Comparison of ENCODE assay signal across 29 mouse cellular contexts in the genomic region with DNA sequence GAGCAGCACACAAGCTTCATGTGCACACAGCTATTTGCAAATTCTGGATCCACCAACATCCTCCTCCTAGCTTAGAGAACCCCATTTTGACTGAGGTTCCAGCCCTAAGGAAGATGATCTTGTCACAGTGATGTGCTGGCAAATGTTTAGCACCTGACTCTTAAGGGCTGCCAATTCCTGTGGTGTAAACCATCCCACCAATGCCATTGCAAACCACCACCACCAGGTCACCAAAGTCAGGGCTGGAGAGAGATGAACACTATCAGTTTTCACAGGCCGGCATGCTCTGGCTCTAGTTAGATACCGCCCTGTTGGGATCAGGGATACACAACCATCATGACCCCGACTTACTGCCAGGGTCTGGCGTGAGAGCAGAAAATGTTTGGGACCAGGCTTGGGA.
DNase-seq lines count a peak whose midpoint lies in the region; ATAC-seq and TF ChIP-seq lines count a peak whose summit lies in the region.
"Had no signal": no experiment of that assay in that cellular context is flagged by ENCODE, and none has a peak within 500 bp of the region (broad histone marks: within the 10 kb centered on the region; RNA-seq: fewer than 3 reads in every experiment).

No protein-coding gene starts in this region.

- no peaks in the 10 kb centered on the region for H3K4me1 ChIP-seq in midbrain, embryonic 11.5 days (ENCODE audit: control insufficient read depth, insufficient read depth, low read length)
- H3K4me1 ChIP-seq in midbrain, embryonic 10.5 days: peaks cover 9% of the 10 kb centered on the region
- peaks cover 40% of the 10 kb centered on the region for H3K4me1 ChIP-seq in embryonic facial prominence, embryonic 10.5 days
- H3K4me1 ChIP-seq in limb, embryonic 10.5 days: peaks cover 48% of the 10 kb centered on the region

- TF ChIP-seq CTCF in gastrocnemius, adult 2 months (IDR thresholded peaks at IDR 0.05): no peak

- peak overlapping the region; percentile 75 for H3K27ac ChIP-seq in gastrocnemius, adult 2 months
- no peak overlapping the region for H3K27ac ChIP-seq in midbrain, embryonic 11.5 days (ENCODE audit: low read depth, low read length)
- H3K27ac ChIP-seq in midbrain, embryonic 10.5 days (replicated peaks): no peak overlapping the region
- H3K27ac ChIP-seq in embryonic facial prominence, embryonic 10.5 days (replicated peaks): peak overlapping the region; percentile 57; the same call in 1 of the 2 replicates
- H3K27ac ChIP-seq in limb, embryonic 10.5 days: 0 out of 2 replicates have a peak overlapping the region, but pooled peaks have one; percentile 42
- H3K27ac ChIP-seq: forebrain, embryonic 10.5 days; forebrain, embryonic 12.5 days had no signal

- H3K36me3 ChIP-seq in midbrain, embryonic 11.5 days (ENCODE audit: control insufficient read depth, insufficient read depth, low read length): no peaks in the 10 kb centered on the region
- no peaks in the 10 kb centered on the region for H3K36me3 ChIP-seq in midbrain, embryonic 10.5 days
- no peaks in the 10 kb centered on the region for H3K36me3 ChIP-seq in embryonic facial prominence, embryonic 10.5 days (replicated peaks)
- no peaks in the 10 kb centered on the region for H3K36me3 ChIP-seq in limb, embryonic 10.5 days
- H3K36me3 ChIP-seq: embryonic facial prominence, embryonic 13.5 days; embryonic facial prominence, embryonic 15.5 days; forebrain, embryonic 10.5 days; forebrain, embryonic 12.5 days; G1E had no signal

- no peak overlapping the region for H3K4me2 ChIP-seq in midbrain, embryonic 11.5 days
- H3K4me2 ChIP-seq: forebrain, embryonic 12.5 days had no signal

- H3K27me3 ChIP-seq in midbrain, embryonic 11.5 days (ENCODE audit: control insufficient read depth, insufficient read depth, low read length): no peaks in the 10 kb centered on the region
- H3K27me3 ChIP-seq in midbrain, embryonic 10.5 days (ENCODE audit: low read depth, poor library complexity, severe bottlenecking): no peaks in the 10 kb centered on the region
- H3K27me3 ChIP-seq in embryonic facial prominence, embryonic 10.5 days (replicated peaks; ENCODE audit: low read depth, poor library complexity, severe bottlenecking): 0 out of 2 replicates have a peak, but pooled peaks cover 2% of the 10 kb centered on the region
- H3K27me3 ChIP-seq in limb, embryonic 10.5 days (ENCODE audit: low read depth, poor library complexity, severe bottlenecking): peaks cover 10% of the 10 kb centered on the region
- H3K27me3 ChIP-seq: CH12.LX; embryonic facial prominence, embryonic 15.5 days had no signal

- no peak overlapping the region for H3K4me3 ChIP-seq in gastrocnemius, adult 2 months
- H3K4me3 ChIP-seq in midbrain, embryonic 11.5 days (ENCODE audit: low read depth, low read length): no peak overlapping the region
- no peak overlapping the region for H3K4me3 ChIP-seq in midbrain, embryonic 10.5 days
- H3K4me3 ChIP-seq in embryonic facial prominence, embryonic 10.5 days: no peak overlapping the region
- H3K4me3 ChIP-seq in limb, embryonic 10.5 days: no peak overlapping the region
- H3K4me3 ChIP-seq: embryonic facial prominence, embryonic 13.5 days; embryonic facial prominence, embryonic 15.5 days; erythroblast, embryonic 14.5 days; forebrain, embryonic 10.5 days; forebrain, embryonic 12.5 days had no signal

- WGBS in midbrain, embryonic 11.5 days: 77% methylated on average over 4 of the region's 4 CpGs
- WGBS in midbrain, embryonic 10.5 days: 83% methylated on average over 4 of the region's 4 CpGs
- 57% methylated on average over 4 of the region's 4 CpGs for WGBS in embryonic facial prominence, embryonic 10.5 days
- 79% methylated on average over 4 of the region's 4 CpGs for WGBS in limb, embryonic 10.5 days

- H3K9ac ChIP-seq in midbrain, embryonic 11.5 days (ENCODE audit: low read length): no peak overlapping the region
- H3K9ac ChIP-seq: embryonic facial prominence, embryonic 13.5 days; embryonic facial prominence, embryonic 15.5 days; forebrain, embryonic 12.5 days had no signal

- ATAC-seq in midbrain, embryonic 11.5 days (ENCODE audit: low FRiP score): no peak
- ATAC-seq: CD4-positive, CD25-positive, alpha-beta regulatory T cell, adult 4 months; forebrain, embryonic 14.5 days; forebrain, embryonic 16.5 days had no signal

- DNase-seq in gastrocnemius, adult 2 months: peak; percentile 47
- DNase-seq in gastrocnemius, postnatal 10 days: no peak
- peak; percentile 53 for DNase-seq in midbrain, embryonic 11.5 days (ENCODE audit: low spot score, missing footprints)
- DNase-seq in midbrain, embryonic 10.5 days (ENCODE audit: low spot score): no peak
- no peak for DNase-seq in embryonic facial prominence, embryonic 10.5 days (ENCODE audit: low spot score)
- no peak for DNase-seq in limb, embryonic 10.5 days (ENCODE audit: low spot score)
- no peak for DNase-seq in kidney, postnatal 14 days
- no peak for DNase-seq in kidney, postnatal 4 days
- DNase-seq: adrenal gland, adult 2 months; adrenal gland, postnatal 10 days; adrenal gland, postnatal 25 days; B cell, adult 2 months; cerebellum, adult 11 months; cerebellum, adult 18-20 months; cerebellum, adult 8-10 months; cerebellum, adult 9-11 months; cerebellum, postnatal 14 days; cerebellum, postnatal 36 days; embryo, embryonic 11 days had no signal

- H3K9me3 ChIP-seq in midbrain, embryonic 11.5 days (ENCODE audit: control insufficient read depth, low read length): no peaks in the 10 kb centered on the region
- H3K9me3 ChIP-seq in midbrain, embryonic 10.5 days (replicated peaks): no peaks in the 10 kb centered on the region
- no peaks in the 10 kb centered on the region for H3K9me3 ChIP-seq in embryonic facial prominence, embryonic 10.5 days
- no peaks in the 10 kb centered on the region for H3K9me3 ChIP-seq in limb, embryonic 10.5 days (replicated peaks)
- H3K9me3 ChIP-seq: embryonic facial prominence, embryonic 13.5 days; embryonic facial prominence, embryonic 15.5 days; forebrain, embryonic 10.5 days; forebrain, embryonic 12.5 days; G1E had no signal

- intact Hi-C loops in gastrocnemius, adult 2 months (cut with DNase I): loop anchor here (5.0 kb wide), 1 partner anchor 300 kb away; the partner anchor contains the start of gene Six4

Comparison
In these comparisons a context has a peak if more than half of its experiments do, and no peak if none do; other contexts are left out.
1. DNase-seq: peak in gastrocnemius, adult 2 months (single experiment) and midbrain, embryonic 11.5 days (single experiment); none in gastrocnemius, postnatal 10 days (single experiment), midbrain, embryonic 10.5 days (single experiment), embryonic facial prominence, embryonic 10.5 days (single experiment), limb, embryonic 10.5 days (single experiment), kidney, postnatal 14 days (single experiment) and kidney, postnatal 4 days (0 of 2).
2. H3K27ac ChIP-seq: peak in gastrocnemius, adult 2 months (single experiment), embryonic facial prominence, embryonic 10.5 days (single experiment) and limb, embryonic 10.5 days (single experiment); none in midbrain, embryonic 11.5 days (single experiment) and midbrain, embryonic 10.5 days (single experiment).